Mouse (Mus musculus): Measurements from ENCODE around the gene Ust.

DNA sequence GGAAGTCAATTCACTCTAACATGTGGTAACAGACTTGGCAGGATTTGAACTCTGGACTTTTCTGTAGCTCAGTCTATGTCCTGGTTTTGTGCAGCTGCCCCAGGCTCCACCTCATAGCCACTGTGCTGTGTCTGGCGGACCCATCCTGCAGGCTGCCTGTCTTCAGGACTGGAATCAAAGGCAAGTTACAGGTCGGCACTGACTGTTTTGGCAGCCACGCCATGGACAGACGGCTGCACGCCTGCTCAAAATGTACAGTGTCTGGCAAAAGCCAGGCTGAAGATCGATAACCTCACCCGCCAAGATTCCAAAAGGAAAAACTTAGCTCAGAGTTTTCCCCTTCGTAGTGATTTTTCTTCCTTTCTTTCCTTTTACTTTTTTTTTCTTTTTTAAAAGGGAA lies 318.8 kb downstream of the Ust start:
- no peak for TF ChIP-seq POLR2A (IDR thresholded peaks at IDR 0.05; ENCODE audit: insufficient read depth, low read depth, low read length)
- TF ChIP-seq CTCF (IDR thresholded peaks at IDR 0.05): no peak

All from heart, adult 2 months (tissue).